Mouse (Mus musculus) spleen, adult 2 months (tissue): ENCODE data around the gene Tmem209.

Source experiments
- CTCF ChIP-seq: fragments of 200-500 bp; IDR thresholded peaks from 2 replicates; pipeline ENCODE4 v1.5.1; 2011; ENCODE audit warnings: mild to moderate bottlenecking, inconsistent platforms; ENCODE audit not compliant: insufficient read depth, insufficient read length, insufficient replicate concordance; ENCODE audit errors: extremely low read depth
- POLR2A ChIP-seq: fragments of 200-500 bp; IDR thresholded peaks from 2 replicates; pipeline ENCODE4 v1.6.1; 2011; ENCODE audit warnings: low read depth, low read length, inconsistent platforms

GRCm38 (mm10) chr6:30461755-30462344 lies 47.7 kb downstream of the Tmem209 start:
- TF ChIP-seq POLR2A (no peak), CTCF (no peak)
